23 mouse cellular contexts compared by ENCODE assay signal in the genomic region with DNA sequence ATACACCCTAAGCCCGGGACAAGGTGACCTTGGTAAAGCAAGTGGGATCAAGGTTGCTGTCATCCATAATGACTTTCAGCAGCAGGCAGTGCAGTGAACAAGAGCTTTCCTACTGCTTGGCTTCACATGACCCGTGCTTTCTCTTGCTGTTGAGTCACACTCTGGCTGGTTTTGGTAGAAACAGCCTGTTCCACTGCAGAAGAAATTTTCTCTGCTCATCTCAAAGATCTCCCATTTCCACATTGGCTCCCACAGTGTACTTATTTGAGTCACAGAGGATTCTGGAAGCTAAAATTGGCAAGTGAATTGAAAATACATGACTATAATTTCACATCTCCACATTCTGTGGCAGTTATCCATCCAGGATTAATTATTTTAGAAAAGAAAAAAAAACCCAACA. TPM values are rescaled to one million over a fixed set of nuclear protein-coding genes. Genes with fewer than 3 reads are reported as not detected.
A peak's percentile ranks its signal among the peaks of the same experiment; 100 is the strongest.
DNase-seq lines count a peak whose midpoint lies in the region; TF ChIP-seq lines count a peak whose summit lies in the region.
"Had no signal": no experiment of that assay in that cellular context is flagged by ENCODE, and none has a peak within 500 bp of the region (broad histone marks: within the 10 kb centered on the region; RNA-seq: fewer than 3 reads in every experiment).

No protein-coding gene starts in this region.

- no peak for TF ChIP-seq CTCF in layer of hippocampus, adult 2 months (conservative IDR thresholded peaks at IDR 0.05)

- H3K4me3 ChIP-seq in layer of hippocampus, adult 2 months: no peak overlapping the region
- H3K4me3 ChIP-seq: embryonic facial prominence, embryonic 13.5 days; heart, embryonic 13.5 days; limb, embryonic 15.5 days had no signal

- intact Hi-C loops in left cerebral cortex, postnatal 14 days (cut with DNase I): no loop called here
- intact Hi-C loops in heart, postnatal 10 days (cut with DNase I): no loop called here

- H3K27ac ChIP-seq in layer of hippocampus, adult 2 months: peak overlapping the region; percentile 23; the same call in 1 of the 2 replicates
- H3K27ac ChIP-seq: embryonic facial prominence, embryonic 13.5 days; heart, embryonic 13.5 days; hindbrain, embryonic 14.5 days; limb, embryonic 15.5 days had no signal

- DNase-seq in adrenal gland, adult (ENCODE audit: inconsistent age in 2 of 2, low spot score in 1 of 2): peak; percentile 32 to 51
- DNase-seq in adrenal gland, postnatal 14 days: no peak
- DNase-seq in layer of hippocampus, adult 2 months (ENCODE audit: low spot score in 2 of 2): peak in 1 of 2 experiments; percentile 8
- no peak for DNase-seq in layer of hippocampus, postnatal 10 days (ENCODE audit: low spot score in 2 of 2)
- DNase-seq in Muller cell, postnatal 12 days (ENCODE audit: inconsistent ontology term): peak; percentile 21
- DNase-seq in left cerebral cortex, postnatal 14 days (ENCODE audit: low spot score in 2 of 2): peak; percentile 9 to 40
- no peak for DNase-seq in neural tube, embryonic 10.5 days (ENCODE audit: extremely low spot score, low spot score)
- no peak for DNase-seq in heart, postnatal 10 days
- DNase-seq: cerebellum, adult 11-12 months; cerebellum, postnatal 14 days; gastrocnemius, postnatal 10 days; heart, adult 11 months; heart, postnatal 36 days; kidney, adult 8-10 months; kidney, postnatal 36 days; liver, postnatal 0 days; lung, postnatal 10 days; midbrain, embryonic 14.5 days; thymus, adult 2 months had no signal

RNA-seq across cellular contexts. Expression of gene Cstf2, which starts 43.7 kb away (rescaled TPM):
- 49.1 and 50.2 TPM in 2 replicates for total RNA-seq in adrenal gland, postnatal 14 days (2021)
- 100 to 1,000 TPM in 1 of 2 experiments, 10 to 100 TPM in 1; 92.6 to 104 TPM for total RNA-seq in layer of hippocampus, adult 2 months (2021)
- total RNA-seq in layer of hippocampus, postnatal 10 days (2021): 100 to 1,000 TPM; 110 to 144 TPM
- total RNA-seq in left cerebral cortex, postnatal 14 days (2021): 100 to 1,000 TPM; 127 to 144 TPM
- total RNA-seq in heart, postnatal 10 days (2021): 10 to 100 TPM; 20.4 to 22.0 TPM

RNA-seq across cellular contexts. Expression of gene Xkrx, which starts 59.2 kb away (rescaled TPM):
- total RNA-seq in adrenal gland, postnatal 14 days (2021): 1.2 and 2.3 TPM in 2 replicates
- 1 to 10 TPM in 1 of 2 experiments, under 1 TPM in 1; 0.54 to 1.1 TPM for total RNA-seq in layer of hippocampus, adult 2 months (2021)
- total RNA-seq in layer of hippocampus, postnatal 10 days (2021): under 1 TPM; 0.65 to 0.75 TPM
- 1 to 10 TPM in 1 of 2 experiments, under 1 TPM in 1; 0.46 to 1.4 TPM for total RNA-seq in left cerebral cortex, postnatal 14 days (2021)
- 1 to 10 TPM in 1 of 2 experiments, under 1 TPM in 1; 0.77 to 1.4 TPM for total RNA-seq in heart, postnatal 10 days (2021)

Comparison
In these comparisons a context has a peak if more than half of its experiments do, and no peak if none do; other contexts are left out.
1. DNase-seq: peak in adrenal gland, adult (2 of 2), Muller cell, postnatal 12 days (single experiment) and left cerebral cortex, postnatal 14 days (2 of 2); none in adrenal gland, postnatal 14 days (single experiment), layer of hippocampus, postnatal 10 days (0 of 2), neural tube, embryonic 10.5 days (single experiment) and heart, postnatal 10 days (0 of 2).